Mouse (Mus musculus): ENCODE results near the gene Lgmn. TPM values are rescaled to one million over a fixed set of nuclear protein-coding genes. Genes with fewer than 3 reads are reported as not detected.
A peak's percentile ranks its signal among the peaks of the same experiment; 100 is the strongest.

Gene Lgmn
- total RNA-seq, 2 experiments from 2014 or later, result 21.1 to 30.2 TPM

DNA sequence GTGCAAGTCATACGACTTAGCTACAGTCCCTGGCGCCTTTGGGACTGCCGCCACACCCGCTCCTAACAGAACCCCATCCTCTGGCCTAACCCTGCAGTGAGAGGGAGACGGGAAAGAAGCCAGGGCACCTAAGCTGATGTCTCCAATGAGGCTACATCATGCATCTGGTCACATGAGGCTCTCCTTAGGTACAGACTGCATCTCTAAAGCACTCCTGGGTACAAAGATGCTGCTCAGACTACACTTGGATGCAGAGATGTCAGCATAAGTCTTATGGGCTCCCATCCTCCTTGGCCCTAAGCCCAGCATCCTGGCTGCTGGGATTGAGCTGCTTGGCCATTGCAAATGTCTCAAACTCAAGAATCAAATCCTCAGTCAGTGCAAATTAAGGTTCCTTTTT lies 10.0 kb downstream of the Lgmn start:
- DNase-seq, result no peak
- Histone ChIP-seq H3K4me3 (no peak overlapping the region), H3K27ac (no peak overlapping the region)
- TF ChIP-seq CTCF (IDR thresholded peaks at IDR 0.05), result no peak
- intact Hi-C loops (cut with DNase I), result no loop called here

DNA sequence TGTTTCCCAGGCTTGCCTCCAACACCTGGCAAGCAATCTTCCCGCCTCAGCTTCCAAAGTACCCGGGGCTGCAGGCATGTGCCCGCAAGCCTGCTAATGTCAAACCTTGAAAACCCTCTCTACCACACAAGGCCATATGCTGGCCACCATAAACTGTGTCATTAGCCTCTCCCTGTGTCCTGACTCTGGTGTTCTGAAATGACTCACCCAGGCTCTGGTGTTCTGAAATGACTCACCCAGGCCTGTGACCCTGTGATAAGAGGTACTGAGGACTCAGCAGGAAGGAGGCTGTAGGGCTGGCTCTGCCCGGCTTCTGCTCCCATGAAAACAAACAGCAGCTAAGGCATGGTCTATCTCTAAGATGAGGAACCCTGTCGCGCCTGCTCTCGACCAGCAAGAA lies 13.3 kb downstream of the Lgmn start:
- DNase-seq, result no peak
- TF ChIP-seq CTCF (IDR thresholded peaks at IDR 0.05), result no peak
- intact Hi-C loops (cut with DNase I), result no loop called here

DNA sequence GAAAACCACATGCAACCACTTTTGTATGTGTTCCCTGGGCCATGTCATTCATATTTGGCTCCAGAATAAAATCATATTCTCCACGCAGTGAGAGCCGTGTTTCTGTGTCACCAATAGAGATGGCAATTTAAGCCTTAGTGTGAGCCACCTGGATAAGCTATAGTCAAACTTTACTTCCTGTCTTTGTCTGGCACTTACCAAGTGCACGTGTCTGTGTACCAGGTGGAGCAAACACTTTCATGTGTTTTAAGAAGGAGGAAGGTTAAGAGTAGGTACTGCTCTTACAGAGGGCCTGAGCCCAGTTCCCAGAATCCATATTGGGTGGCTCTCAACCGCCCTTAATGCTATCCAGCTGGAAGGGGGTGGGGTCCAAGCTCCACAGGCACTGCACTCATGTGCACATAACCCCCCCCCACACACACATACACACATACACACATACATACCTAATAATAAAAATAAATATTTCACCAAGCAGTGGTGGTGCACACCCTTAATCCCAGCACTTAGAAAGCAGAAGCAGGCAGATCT lies 14.5 kb downstream of the Lgmn start:
- TF ChIP-seq CTCF (IDR thresholded peaks at IDR 0.05), result no peak
- intact Hi-C loops (cut with DNase I), result no loop called here
- no peak for DNase-seq
- H3K4me3 ChIP-seq, result no peak overlapping the region
- no peak overlapping the region for H3K27ac ChIP-seq

More for the DNA sequence above, 13.3 kb downstream of the Lgmn start:
- no peak overlapping the region for H3K4me3 ChIP-seq
- no peak overlapping the region for H3K27ac ChIP-seq

DNA sequence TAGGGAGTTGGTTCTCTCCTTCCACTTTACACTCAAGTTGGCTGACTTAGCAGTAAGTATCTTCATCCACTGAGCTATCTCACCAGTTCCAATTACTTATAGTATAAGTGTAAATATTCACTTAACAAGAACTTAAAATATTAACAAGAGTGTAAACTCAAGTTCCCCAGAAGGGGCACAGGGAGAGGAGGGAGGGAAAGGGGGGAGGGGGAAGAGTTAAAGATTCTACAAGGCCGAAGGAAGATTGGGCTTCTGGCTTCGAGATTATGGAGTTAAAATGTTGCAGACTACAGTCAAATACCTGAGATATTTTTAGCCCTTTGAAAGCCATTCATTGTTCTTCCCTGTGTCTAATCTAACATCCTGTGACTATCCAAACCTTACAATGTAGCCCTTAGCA lies 15.2 kb downstream of the Lgmn start:
- no peak for TF ChIP-seq CTCF (IDR thresholded peaks at IDR 0.05)
- intact Hi-C loops (cut with DNase I), result no loop called here
- Histone ChIP-seq H3K4me3 (no peak overlapping the region), H3K27ac (no peak overlapping the region; the same call in 1 of the 2 replicates)
- DNase-seq, result no peak

DNA sequence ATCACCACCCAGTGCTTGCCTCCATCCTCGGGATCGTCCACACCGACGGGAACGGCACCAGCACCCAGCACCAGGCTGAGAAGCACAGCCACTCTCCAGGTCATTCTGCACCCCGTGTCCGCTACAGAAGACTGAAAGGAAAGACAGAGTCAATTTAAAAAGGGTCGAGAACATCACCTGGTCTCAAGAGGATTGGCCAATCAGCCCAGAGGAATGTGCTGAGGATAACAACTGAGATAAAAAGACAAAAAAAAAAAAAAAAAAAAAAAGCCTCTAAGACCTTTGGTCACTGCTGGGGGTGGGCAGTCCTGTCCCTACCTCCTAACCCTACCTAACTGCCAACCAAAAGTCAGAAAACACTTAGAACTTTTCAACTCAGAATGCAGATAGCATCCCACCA lies 16.0 kb downstream of the Lgmn start:
- intact Hi-C loops (cut with DNase I), result no loop called here
- H3K4me3 ChIP-seq, result no peak overlapping the region
- 0 out of 2 replicates have a peak overlapping the region, but pooled peaks have one; percentile 0 for H3K27ac ChIP-seq
- no peak for DNase-seq
- TF ChIP-seq CTCF (IDR thresholded peaks at IDR 0.05), result no peak

DNA sequence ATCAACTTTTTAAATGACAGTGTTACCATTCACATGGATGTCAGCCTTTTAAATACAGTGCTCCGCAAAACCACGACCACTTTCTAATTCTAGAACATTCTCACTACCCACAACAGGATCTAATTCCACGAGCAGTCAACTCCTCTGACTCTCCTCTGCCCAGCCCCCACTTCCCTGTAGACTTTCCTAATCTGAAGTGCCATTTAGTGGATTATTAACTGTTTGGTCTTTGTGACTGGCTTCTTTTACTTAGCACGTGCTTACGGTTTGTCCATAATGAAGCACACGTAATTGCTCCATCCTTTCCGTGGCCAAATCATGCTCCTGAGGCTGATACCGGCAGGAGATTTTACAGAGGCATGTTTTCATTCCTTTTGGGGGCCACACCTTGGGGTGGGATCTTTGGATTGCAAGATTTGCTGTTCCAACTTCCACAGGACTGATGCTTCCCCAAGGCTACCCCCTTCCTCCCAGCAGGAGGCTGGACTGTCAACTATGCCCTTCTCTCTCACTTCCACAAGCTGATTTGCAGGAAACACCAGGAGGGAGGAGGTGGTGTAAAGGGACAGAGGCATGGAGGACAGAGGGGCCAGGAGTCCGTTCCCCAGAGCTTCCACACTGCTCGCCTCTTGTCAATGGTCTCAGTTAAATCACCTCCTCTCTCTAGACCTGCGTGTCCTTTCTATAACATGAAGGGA lies 16.8 kb downstream of the Lgmn start:
- DNase-seq, result no peak
- peak overlapping the region; percentile 79 for H3K27ac ChIP-seq
- no peak overlapping the region for H3K4me3 ChIP-seq
- intact Hi-C loops (cut with DNase I), result no loop called here
- TF ChIP-seq CTCF (IDR thresholded peaks at IDR 0.05), result no peak

DNA sequence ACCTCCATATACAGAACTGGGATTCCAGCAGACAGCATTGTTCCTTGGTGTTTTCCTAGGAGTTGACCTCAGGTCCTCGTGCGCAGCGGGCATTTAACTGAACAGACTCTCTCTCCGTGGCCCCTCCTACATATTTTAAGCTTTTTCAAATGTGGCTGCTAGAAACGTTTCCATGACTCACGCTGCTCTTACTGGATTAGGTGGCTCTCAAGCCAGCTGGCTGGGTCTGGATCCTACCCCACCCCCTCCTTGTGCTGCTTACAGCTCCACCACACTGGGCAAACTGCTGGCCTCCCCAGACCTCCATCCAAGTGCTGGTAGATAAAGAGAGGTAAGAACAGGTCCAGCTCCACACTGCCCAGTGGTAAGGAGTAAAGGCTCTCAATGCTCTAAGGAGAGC lies 17.5 kb downstream of the Lgmn start:
- intact Hi-C loops (cut with DNase I), result no loop called here
- no peak for TF ChIP-seq CTCF (IDR thresholded peaks at IDR 0.05)
- Histone ChIP-seq H3K27ac (peak overlapping the region; percentile 79), H3K4me3 (peak overlapping the region; percentile 28; the same call in 1 of the 2 replicates)
- DNase-seq, result peak; percentile 69

DNA sequence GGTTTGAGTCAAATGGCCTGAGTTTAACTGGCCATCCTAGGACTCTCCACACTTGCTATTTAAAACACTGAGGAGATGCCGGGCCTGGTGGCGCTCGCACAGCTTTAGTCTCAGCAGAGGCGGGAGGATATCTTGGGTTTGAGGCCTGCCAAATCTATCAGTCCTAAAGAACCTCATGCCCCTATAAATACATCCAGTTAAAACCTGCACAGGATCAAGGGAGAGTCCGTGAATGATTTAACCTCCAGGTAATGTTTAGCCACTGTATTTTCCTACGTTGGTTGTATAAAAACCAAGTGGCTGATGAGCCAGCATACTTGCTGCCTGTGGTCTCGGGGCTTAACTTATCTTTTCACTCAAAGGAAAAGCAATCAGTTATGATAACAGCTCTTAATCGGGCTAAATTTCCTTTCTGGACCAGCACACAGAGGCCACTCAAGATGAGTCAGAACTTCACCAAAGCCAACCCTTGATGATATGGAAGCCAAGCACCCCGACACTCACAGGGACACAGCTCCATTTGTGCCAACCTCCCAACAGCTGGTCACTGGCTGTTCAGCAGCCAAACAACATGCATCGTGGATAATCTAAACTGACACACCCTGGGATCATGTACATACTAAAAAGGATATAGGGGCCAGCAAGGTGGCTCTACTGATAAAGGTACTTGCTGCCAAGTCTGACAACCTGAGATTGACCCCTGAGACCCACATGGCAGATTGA lies 19.3 kb downstream of the Lgmn start:
- TF ChIP-seq CTCF (IDR thresholded peaks at IDR 0.05), result no peak
- peak overlapping the region; percentile 38 for H3K27ac ChIP-seq
- no peak overlapping the region for H3K4me3 ChIP-seq
- DNase-seq, result peak; percentile 8
- intact Hi-C loops (cut with DNase I), result no loop called here

DNA sequence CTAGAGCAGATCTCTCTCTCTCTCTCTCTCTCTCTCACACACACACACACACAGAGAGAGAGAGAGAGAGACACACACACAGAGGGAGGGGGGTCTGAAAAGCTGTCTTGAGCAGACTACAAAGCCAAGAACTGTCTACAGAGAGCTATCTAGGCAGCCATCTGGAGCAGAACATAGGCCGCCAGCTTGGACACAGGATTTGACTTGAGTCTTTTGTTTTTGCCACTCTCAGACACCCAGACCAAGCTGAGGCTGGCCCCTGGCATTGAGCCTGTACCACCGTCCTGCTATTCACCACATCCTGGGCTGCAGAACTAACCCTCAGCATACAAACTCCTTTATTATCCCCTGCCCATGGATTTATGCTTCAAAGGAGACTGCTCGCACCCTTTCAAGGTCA lies 20.1 kb downstream of the Lgmn start:
- TF ChIP-seq CTCF (IDR thresholded peaks at IDR 0.05), result no peak
- peak; percentile 16 for DNase-seq
- Histone ChIP-seq H3K27ac (peak overlapping the region; percentile 38), H3K4me3 (no peak overlapping the region)
- intact Hi-C loops (cut with DNase I), result no loop called here

DNA sequence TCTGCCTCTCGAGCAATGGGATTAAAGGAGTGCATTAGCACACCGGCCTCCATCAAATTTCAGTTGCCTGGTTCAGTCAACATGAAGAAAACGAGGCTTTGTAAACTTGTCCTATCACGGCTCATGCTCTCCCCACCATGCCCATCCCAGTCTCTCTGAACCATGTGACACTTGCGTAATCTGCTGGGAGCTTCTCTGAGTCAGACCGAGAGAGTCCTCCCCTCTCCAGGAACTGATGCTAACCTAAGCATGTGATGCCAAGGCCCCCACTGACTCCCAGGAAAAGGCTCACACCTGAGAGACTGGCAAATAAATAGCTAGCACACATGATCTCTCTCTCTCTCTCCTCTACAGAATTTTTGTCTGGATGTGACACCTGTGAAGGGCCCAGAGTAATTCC lies 21.9 kb downstream of the Lgmn start:
- Histone ChIP-seq H3K27ac (peak overlapping the region; percentile 76), H3K4me3 (no peak overlapping the region)
- no peak for TF ChIP-seq CTCF (IDR thresholded peaks at IDR 0.05)
- DNase-seq, result no peak
- intact Hi-C loops (cut with DNase I), result no loop called here

DNA sequence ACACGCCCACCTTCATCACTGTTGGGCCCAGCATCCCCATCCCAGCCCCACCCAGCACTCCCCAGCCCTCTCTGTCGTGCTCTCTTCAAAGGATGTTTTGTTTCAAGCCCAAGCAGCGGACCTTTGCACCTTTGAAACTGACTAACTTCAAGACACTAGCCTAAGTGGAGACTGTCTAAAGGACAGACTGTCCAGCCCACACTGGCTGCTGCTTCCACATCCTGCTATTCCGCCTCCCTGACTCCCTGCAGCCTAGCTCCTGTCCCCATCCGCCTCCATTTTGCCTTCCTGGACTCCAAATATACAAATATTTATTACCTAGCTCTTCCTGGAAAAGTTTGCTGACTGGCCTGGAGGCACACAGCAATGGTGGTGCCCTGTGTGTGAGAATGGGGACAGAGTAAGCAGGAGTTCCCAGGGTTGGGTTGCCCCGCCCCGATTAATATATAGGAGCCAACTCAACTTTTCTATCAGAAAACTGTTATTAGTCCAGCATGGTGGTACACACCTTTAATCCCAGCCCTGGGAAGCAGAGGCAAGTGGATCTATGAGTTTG lies 22.6 kb downstream of the Lgmn start:
- TF ChIP-seq CTCF (IDR thresholded peaks at IDR 0.05), result no peak
- Histone ChIP-seq H3K4me3 (no peak overlapping the region), H3K27ac (peak overlapping the region; percentile 76)
- DNase-seq, result no peak
- intact Hi-C loops (cut with DNase I), result no loop called here

DNA sequence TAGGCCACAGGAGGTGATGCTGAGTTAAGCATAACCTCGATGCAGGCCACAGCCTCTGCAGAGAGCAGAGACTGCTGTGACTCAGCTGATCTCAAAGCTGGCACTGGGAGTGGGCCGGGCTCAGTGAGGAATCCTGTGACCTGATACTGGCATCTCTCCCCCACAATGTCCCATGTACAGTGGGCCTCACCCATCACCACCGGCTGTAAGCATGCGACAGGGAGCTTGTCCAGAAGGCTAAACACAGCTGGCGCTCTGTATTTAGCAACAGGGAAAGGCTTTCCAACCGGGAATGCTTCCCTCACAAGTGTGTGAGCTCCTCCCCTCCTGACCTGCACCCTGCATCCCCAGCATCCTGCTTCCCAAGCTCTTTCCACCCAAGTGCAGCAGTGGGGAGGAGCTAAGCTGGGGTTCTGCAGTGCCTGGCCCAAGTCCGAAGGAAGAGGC lies 23.2 kb downstream of the Lgmn start:
- intact Hi-C loops (cut with DNase I), result no loop called here
- peak; percentile 77 for DNase-seq
- H3K4me3 ChIP-seq, result no peak overlapping the region
- TF ChIP-seq CTCF (IDR thresholded peaks at IDR 0.05), result no peak
- H3K27ac ChIP-seq, result peak overlapping the region; percentile 76

DNA sequence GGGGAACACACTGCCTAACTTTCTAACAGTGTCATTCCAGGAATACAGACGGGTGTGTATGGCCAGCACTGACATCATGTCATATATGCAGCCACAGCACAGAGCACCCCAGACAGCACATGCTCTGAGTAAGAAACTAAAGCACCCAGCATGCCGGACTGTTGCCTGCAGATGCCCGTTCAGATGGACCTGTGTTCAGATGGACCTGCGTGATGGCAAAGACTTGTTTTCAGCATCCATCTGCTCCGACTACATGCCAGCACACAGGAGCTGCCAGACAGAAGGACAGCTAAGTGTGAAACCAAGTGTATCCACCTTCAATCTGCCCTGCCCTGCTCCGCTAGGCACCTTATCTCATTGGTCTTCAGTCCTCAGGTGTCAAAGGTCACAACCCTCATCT lies 24.9 kb downstream of the Lgmn start:
- no peak for TF ChIP-seq CTCF (IDR thresholded peaks at IDR 0.05)
- no peak for DNase-seq
- Histone ChIP-seq H3K27ac (no peak overlapping the region), H3K4me3 (no peak overlapping the region)
- intact Hi-C loops (cut with DNase I), result no loop called here
